Mouse (Mus musculus): ENCODE results near the gene Gmpr2. TPM values are rescaled to one million over a fixed set of nuclear protein-coding genes. Genes with fewer than 3 reads are reported as not detected.

Gene Gmpr2
- polyA plus RNA-seq, 1 experiment from 2014 or later, result 83.5 TPM

Other genes starting within 250 kb of the Gmpr2 start
- 98.6 and 103 TPM in 2 replicates for gene Dhrs4, start 193.2 kb upstream of the Gmpr2 start, polyA plus RNA-seq (2015; fragmentation: Nextera tagmentation; extraction: Ambion mirVana)
- gene Carmil3, start 181.3 kb upstream of the Gmpr2 start, polyA plus RNA-seq (2015; fragmentation: Nextera tagmentation; extraction: Ambion mirVana), result 3.9 and 4.3 TPM in 2 replicates
- 0.60 and 0.83 TPM in 2 replicates for gene Cpne6, start 161.5 kb upstream of the Gmpr2 start, polyA plus RNA-seq (2015; fragmentation: Nextera tagmentation; extraction: Ambion mirVana)
- gene Nrl, start 147.0 kb upstream of the Gmpr2 start, polyA plus RNA-seq (2015; fragmentation: Nextera tagmentation; extraction: Ambion mirVana), result not detected in 2 replicates
- 35.0 and 38.4 TPM in 2 replicates for gene Pck2, start 131.7 kb upstream of the Gmpr2 start, polyA plus RNA-seq (2015; fragmentation: Nextera tagmentation; extraction: Ambion mirVana)
- gene Dcaf11, start 111.9 kb upstream of the Gmpr2 start, polyA plus RNA-seq (2015; fragmentation: Nextera tagmentation; extraction: Ambion mirVana), result 57.3 and 66.5 TPM in 2 replicates
- gene A730061H03Rik, start 111.5 kb upstream of the Gmpr2 start, polyA plus RNA-seq (2015; fragmentation: Nextera tagmentation; extraction: Ambion mirVana), result 0.74 and 0.87 TPM in 2 replicates
- gene Fitm1, start 96.3 kb upstream of the Gmpr2 start, polyA plus RNA-seq (2015; fragmentation: Nextera tagmentation; extraction: Ambion mirVana), result 4.1 and 5.3 TPM in 2 replicates
- 141 and 152 TPM in 2 replicates for gene Psme1, start 93.8 kb upstream of the Gmpr2 start, polyA plus RNA-seq (2015; fragmentation: Nextera tagmentation; extraction: Ambion mirVana)
- gene Emc9, start 86.6 kb upstream of the Gmpr2 start, polyA plus RNA-seq (2015; fragmentation: Nextera tagmentation; extraction: Ambion mirVana), result 4.7 and 4.8 TPM in 2 replicates
- gene Psme2, start 80.8 kb upstream of the Gmpr2 start, polyA plus RNA-seq (2015; fragmentation: Nextera tagmentation; extraction: Ambion mirVana), result 233 and 267 TPM in 2 replicates
- 17.6 and 21.7 TPM in 2 replicates for gene Rnf31, start 80.2 kb upstream of the Gmpr2 start, polyA plus RNA-seq (2015; fragmentation: Nextera tagmentation; extraction: Ambion mirVana)
- 10.5 and 12.3 TPM in 2 replicates for gene Irf9, start 68.4 kb upstream of the Gmpr2 start, polyA plus RNA-seq (2015; fragmentation: Nextera tagmentation; extraction: Ambion mirVana)
- 2.0 and 2.8 TPM in 2 replicates for gene Rec8, start 53.9 kb upstream of the Gmpr2 start, polyA plus RNA-seq (2015; fragmentation: Nextera tagmentation; extraction: Ambion mirVana)
- 95.1 and 111 TPM in 2 replicates for gene Ipo4, start 36.0 kb upstream of the Gmpr2 start, polyA plus RNA-seq (2015; fragmentation: Nextera tagmentation; extraction: Ambion mirVana)
- 1.7 and 1.8 TPM in 2 replicates for gene Gm49378, start 34.0 kb upstream of the Gmpr2 start, polyA plus RNA-seq (2015; fragmentation: Nextera tagmentation; extraction: Ambion mirVana)
- 106 and 117 TPM in 2 replicates for gene Tm9sf1, start 28.1 kb upstream of the Gmpr2 start, polyA plus RNA-seq (2015; fragmentation: Nextera tagmentation; extraction: Ambion mirVana)
- gene Tssk4, start 21.8 kb upstream of the Gmpr2 start, polyA plus RNA-seq (2015; fragmentation: Nextera tagmentation; extraction: Ambion mirVana), result 1.0 and 1.3 TPM in 2 replicates
- gene Mdp1, start 11.4 kb upstream of the Gmpr2 start, polyA plus RNA-seq (2015; fragmentation: Nextera tagmentation; extraction: Ambion mirVana), result 66.1 and 70.6 TPM in 2 replicates
- 665 and 670 TPM in 2 replicates for gene Nedd8, start 183 bp downstream of the Gmpr2 start, polyA plus RNA-seq (2015; fragmentation: Nextera tagmentation; extraction: Ambion mirVana)
- gene Tinf2, start 9.9 kb downstream of the Gmpr2 start, polyA plus RNA-seq (2015; fragmentation: Nextera tagmentation; extraction: Ambion mirVana), result 38.7 and 46.6 TPM in 2 replicates
- 4.5 and 4.7 TPM in 2 replicates for gene Tgm1, start 42.0 kb downstream of the Gmpr2 start, polyA plus RNA-seq (2015; fragmentation: Nextera tagmentation; extraction: Ambion mirVana)
- gene Rabggta, start 50.3 kb downstream of the Gmpr2 start, polyA plus RNA-seq (2015; fragmentation: Nextera tagmentation; extraction: Ambion mirVana), result 27.6 and 32.2 TPM in 2 replicates
- gene Dhrs1, start 73.7 kb downstream of the Gmpr2 start, polyA plus RNA-seq (2015; fragmentation: Nextera tagmentation; extraction: Ambion mirVana), result 84.5 and 102 TPM in 2 replicates
- gene Nop9, start 73.8 kb downstream of the Gmpr2 start, polyA plus RNA-seq (2015; fragmentation: Nextera tagmentation; extraction: Ambion mirVana), result 35.5 and 47.6 TPM in 2 replicates
- gene Cideb, start 86.5 kb downstream of the Gmpr2 start, polyA plus RNA-seq (2015; fragmentation: Nextera tagmentation; extraction: Ambion mirVana), result 0.18 and 1.2 TPM in 2 replicates
- 0.51 and 0.56 TPM in 2 replicates for gene Ltb4r2, start 89.5 kb downstream of the Gmpr2 start, polyA plus RNA-seq (2015; fragmentation: Nextera tagmentation; extraction: Ambion mirVana)
- gene Ltb4r1, start 94.0 kb downstream of the Gmpr2 start, polyA plus RNA-seq (2015; fragmentation: Nextera tagmentation; extraction: Ambion mirVana), result 0.58 and 1.1 TPM in 2 replicates
- 20.2 and 21.6 TPM in 2 replicates for gene Adcy4, start 112.2 kb downstream of the Gmpr2 start, polyA plus RNA-seq (2015; fragmentation: Nextera tagmentation; extraction: Ambion mirVana)
- gene Ripk3, start 116.9 kb downstream of the Gmpr2 start, polyA plus RNA-seq (2015; fragmentation: Nextera tagmentation; extraction: Ambion mirVana), result 41.1 and 44.4 TPM in 2 replicates
- 156 and 160 TPM in 2 replicates for gene Nfatc4, start 151.2 kb downstream of the Gmpr2 start, polyA plus RNA-seq (2015; fragmentation: Nextera tagmentation; extraction: Ambion mirVana)
- 27.8 and 28.1 TPM in 2 replicates for gene Nynrin, start 182.1 kb downstream of the Gmpr2 start, polyA plus RNA-seq (2015; fragmentation: Nextera tagmentation; extraction: Ambion mirVana)
- 0.28 and 0.30 TPM in 2 replicates for gene Cbln3, start 212.5 kb downstream of the Gmpr2 start, polyA plus RNA-seq (2015; fragmentation: Nextera tagmentation; extraction: Ambion mirVana)
- 21.0 and 22.0 TPM in 2 replicates for gene Khnyn, start 213.0 kb downstream of the Gmpr2 start, polyA plus RNA-seq (2015; fragmentation: Nextera tagmentation; extraction: Ambion mirVana)
- gene Sdr39u1, start 228.4 kb downstream of the Gmpr2 start, polyA plus RNA-seq (2015; fragmentation: Nextera tagmentation; extraction: Ambion mirVana), result 79.8 and 85.5 TPM in 2 replicates